Mouse (Mus musculus) central nervous system, embryonic 18 days (tissue): Measurements from ENCODE around the gene Mum1. TPM values are rescaled to one million over a fixed set of nuclear protein-coding genes. Genes with fewer than 3 reads are reported as not detected.

Experiments used
- polyA plus RNA-seq: library from polyadenylated mRNA; depleted of rRNA; stranded (reverse); fragments of >200 nt; gene quantifications from 2 replicates; pipeline ENCODE4 v1.2.3, GENCODE M21; 2012; rRNA removed

The Mum1 gene
- polyA plus RNA-seq, result 51.1 and 52.1 TPM in 2 replicates

DNA sequence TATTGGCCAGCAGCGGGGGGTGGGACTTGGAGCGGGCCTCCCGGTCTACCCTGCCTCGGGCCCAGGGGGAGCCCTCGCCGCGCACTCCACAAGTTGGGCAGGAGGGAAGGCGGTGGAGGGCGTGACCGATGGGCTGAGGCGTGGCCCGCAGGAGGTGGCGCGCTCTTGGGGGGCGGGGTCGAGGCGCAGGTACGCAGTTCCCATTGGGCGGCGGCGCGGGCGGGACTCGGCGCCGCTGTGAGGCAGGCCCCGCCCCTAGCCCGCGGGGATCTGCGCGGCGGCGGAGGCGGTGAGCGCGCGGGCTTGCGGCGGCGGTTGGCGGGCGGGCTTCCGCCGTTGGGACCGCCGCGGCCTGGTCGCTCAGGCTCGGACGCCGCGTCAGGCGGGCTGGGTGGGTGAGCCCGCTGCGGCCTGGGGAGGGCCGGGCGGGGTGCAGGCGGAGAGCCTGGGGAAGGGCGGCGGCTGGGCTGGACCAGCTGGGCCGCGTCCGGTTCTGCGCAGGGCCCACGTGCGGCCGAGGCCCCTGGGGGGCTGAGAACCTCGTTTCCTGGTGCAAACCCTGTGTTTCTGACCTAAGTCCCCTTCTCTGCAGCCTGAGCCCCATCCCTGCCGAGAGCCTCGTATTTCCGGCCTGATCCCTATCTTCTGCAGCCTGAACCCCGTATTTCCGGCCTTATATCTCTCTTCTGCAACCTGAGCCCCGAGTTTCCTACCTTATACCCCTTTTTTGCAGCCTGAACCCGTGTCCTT, at the start of gene Mum1:
Gene Mum1, plus strand, starts transcription at position 19 of the 750 bp plus-strand sequence.

DNA sequence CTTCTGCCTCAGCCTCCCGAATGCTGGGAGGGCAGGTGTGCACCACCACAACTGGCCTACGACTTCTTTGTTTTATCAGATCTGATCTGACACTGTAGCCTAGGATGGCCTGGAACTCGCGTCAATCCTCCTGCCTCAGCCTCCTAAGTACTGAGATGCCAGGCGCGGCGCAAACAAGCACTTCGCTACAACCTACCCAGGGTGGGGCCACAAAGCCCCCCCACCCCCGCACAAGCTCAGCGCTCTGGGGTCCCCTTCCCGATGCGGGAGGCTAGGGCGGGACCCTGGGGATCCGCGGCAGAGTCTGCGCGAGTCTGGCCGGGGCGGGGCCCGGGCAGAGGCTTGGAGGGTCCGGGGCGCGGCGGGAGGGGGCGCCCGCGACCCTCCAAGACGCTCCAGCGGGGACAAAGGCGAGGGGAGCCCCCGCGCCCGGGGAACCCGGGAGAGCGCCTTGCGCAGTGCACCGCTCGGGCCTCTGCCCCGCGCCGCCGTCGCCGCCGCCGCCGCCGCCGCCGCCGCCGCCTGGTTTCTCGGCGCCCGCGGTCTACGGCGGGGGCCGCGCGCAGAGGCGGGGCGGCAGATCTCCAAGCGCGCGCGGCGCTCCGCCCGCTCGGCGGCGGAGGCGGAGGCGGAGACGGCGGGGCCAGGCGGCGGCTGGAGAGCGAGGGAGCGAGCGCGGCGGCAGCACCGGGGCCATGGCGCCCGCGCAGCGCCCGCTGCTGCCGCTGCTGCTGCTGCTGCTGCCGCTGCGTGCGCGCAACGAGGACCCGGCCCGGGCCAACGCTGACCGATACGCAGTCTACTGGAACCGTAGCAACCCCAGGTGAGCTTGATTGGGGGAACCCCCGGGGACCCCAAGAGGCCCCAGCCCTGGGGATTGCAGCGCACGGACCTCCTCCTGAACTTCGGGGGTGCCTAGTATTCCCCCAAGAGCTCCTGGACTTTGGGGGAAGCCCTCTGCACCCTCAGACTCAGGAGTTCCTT, 46.9 kb upstream of the Mum1 start, which contains the start of gene Efna2:
Gene Efna2, plus strand, starts transcription at position 415 of the 984 bp plus-strand sequence.

DNA sequence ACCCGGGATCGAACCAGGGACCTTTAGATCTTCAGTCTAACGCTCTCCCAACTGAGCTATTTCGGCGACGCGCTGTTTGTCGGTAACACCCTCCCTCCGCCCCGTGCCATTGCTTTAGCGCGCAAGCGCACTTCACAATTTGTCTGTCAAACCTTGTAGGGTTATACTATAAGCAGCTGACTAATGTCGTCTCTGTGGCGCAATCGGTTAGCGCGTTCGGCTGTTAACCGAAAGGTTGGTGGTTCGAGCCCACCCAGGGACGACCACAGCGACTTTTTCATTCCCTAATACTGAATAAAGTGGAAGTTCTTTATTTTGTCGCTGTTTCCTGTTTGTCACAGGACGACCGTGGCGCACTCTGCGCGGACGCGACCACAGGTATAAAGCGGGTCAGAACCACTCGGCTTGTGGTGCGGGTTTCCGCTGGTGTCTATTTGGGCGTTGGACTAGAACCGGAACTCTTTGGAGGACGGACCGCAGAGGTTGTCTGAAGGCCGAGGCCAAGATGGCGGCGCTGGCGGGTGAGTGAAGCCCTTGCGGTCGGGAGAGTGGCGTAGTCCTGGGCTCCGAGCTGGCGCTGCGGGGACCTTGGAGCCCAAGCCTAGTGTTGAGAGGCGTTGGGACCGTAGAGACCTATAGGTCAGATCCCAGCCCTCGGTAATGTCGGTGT, 22.9 kb downstream of the Mum1 start, which contains the start of gene Ndufs7:
Gene Ndufs7, plus strand, starts transcription at position 151 of the 670 bp plus-strand sequence.

DNA sequence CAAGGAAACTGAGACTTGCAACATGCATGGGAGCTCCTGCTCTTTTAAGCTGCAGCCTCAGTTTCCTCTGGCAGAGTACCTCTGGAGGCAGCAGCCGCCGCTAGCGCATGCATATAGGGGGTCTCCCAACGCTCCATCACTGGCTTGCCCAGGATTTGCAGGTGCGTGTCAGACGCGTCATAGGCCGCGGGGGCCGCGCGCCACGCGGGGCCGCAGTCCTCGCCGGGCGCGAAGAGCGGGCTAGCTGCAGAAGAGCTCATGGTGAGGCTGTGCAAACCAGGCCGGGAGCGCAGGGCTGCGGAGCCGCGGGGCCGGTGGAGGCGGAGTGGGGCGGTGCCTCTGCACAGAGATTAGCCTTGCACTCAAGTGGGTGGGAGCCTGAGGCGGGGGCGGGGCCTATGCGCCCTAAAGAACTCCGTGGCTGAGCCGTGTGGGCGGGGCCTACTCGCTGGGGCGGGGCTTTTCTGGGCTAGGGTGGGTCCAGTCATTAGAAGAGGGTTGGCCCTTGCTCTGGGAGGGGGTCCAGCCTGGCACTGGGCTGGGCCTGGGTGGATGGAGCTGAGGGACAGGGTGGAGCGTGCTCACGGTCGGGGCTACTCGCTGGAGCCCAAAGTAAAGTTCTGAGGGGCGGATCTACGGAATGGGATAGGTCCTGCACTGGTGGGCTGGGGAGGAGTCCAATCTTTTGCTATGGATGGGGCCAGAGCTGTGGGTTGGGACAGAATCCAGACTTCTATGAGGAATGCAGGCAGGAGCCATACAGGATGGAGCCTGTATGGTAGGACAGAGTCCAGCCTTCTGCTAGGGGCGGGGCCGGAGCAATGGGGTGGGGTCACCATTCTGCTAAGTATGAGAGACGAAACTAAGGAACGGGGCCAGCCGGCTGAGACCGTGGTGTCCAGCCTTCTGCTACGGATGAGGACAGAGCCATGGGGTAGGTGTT, 34.7 kb downstream of the Mum1 start, which contains the start of the genes Gamt and Dazap1:
Gene Gamt, minus strand, starts transcription at position 371 of the 943 bp plus-strand sequence.
Gene Dazap1, plus strand, starts transcription at position 845 of the 943 bp plus-strand sequence.

DNA sequence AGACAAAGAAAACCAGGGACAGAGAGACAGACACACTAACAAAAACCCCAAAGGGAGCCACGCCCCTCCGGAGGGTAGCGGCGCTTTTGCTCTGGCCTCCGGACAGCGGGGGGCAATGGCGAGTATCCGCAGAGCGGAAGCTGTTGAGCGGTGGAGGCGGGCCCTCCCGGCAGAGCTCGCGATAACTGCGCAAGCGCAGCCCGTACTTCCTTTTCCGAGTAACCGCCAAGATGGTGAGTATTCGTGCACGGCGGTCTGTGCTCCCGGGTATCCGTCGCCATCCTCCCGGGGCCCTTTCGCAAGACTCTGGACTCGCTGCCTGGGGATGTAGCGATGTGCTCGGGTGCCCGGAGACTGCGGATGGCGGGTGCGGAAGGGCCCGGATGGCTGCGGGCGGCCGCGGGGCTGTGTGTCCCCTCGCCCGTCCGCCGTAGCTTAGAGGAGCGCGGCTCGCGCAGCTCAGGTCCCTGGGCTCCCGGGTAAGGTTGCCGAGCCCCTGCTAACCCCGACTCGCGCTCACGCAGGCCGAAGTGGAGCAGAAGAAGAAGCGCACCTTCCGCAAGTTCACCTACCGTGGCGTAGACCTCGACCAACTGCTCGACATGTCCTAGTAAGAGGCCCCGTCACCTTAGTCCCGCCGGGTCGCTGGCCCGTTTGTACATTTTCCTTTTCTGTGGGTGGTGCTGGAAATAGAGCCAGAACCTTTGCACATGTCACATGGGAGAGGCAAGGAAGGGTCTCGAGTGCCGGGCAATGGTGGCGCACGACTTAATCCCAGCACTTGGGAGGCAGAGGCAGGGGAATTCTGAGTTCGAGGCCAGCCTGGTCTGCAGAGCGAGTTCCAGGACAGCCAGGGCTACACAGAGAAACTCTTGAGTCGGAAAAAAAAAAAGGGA, 66.3 kb downstream of the Mum1 start, which contains the start of gene Rps15:
Gene Rps15, plus strand, starts transcription at position 203 of the 896 bp plus-strand sequence.

Other genes with a start within 250 kb of the Mum1 start
- 200 and 218 TPM in 2 replicates for gene Tmem259, start 242.1 kb upstream of the Mum1 start, polyA plus RNA-seq
- gene Cnn2, start 237.8 kb upstream of the Mum1 start, polyA plus RNA-seq, result 18.9 and 19.8 TPM in 2 replicates
- gene Abca7, start 229.9 kb upstream of the Mum1 start, polyA plus RNA-seq, result 7.1 and 7.5 TPM in 2 replicates
- gene Arhgap45, start 209.8 kb upstream of the Mum1 start, polyA plus RNA-seq, result 2.2 and 2.4 TPM in 2 replicates
- gene Polr2e, start 186.6 kb upstream of the Mum1 start, polyA plus RNA-seq, result 242 and 245 TPM in 2 replicates
- 421 and 492 TPM in 2 replicates for gene Gpx4, start 179.3 kb upstream of the Mum1 start, polyA plus RNA-seq
- 23.6 and 27.5 TPM in 2 replicates for gene Sbno2, start 120.9 kb upstream of the Mum1 start, polyA plus RNA-seq
- 83.3 and 90.0 TPM in 2 replicates for gene Stk11, start 110.6 kb upstream of the Mum1 start, polyA plus RNA-seq
- gene Atp5d, start 87.8 kb upstream of the Mum1 start, polyA plus RNA-seq, result 451 and 454 TPM in 2 replicates
- gene Cbarp, start 85.6 kb upstream of the Mum1 start, polyA plus RNA-seq, result 161 and 178 TPM in 2 replicates
- 71.4 and 90.3 TPM in 2 replicates for gene Midn, start 78.2 kb upstream of the Mum1 start, polyA plus RNA-seq
- gene Cirbp, start 60.4 kb upstream of the Mum1 start, polyA plus RNA-seq, result 393 and 405 TPM in 2 replicates
- 14.0 and 17.9 TPM in 2 replicates for gene 1600002K03Rik, start 53.5 kb upstream of the Mum1 start, polyA plus RNA-seq
- gene Efna2, start 47.0 kb upstream of the Mum1 start, polyA plus RNA-seq, result 39.2 and 42.5 TPM in 2 replicates
- 302 and 305 TPM in 2 replicates for gene Ndufs7, start 22.7 kb downstream of the Mum1 start, polyA plus RNA-seq
- 18.8 and 24.7 TPM in 2 replicates for gene Gamt, start 34.6 kb downstream of the Mum1 start, polyA plus RNA-seq
- 128 and 136 TPM in 2 replicates for gene Dazap1, start 35.1 kb downstream of the Mum1 start, polyA plus RNA-seq
- gene Rps15, start 66.0 kb downstream of the Mum1 start, polyA plus RNA-seq, result 2,373 and 2,399 TPM in 2 replicates
- gene Apc2, start 69.5 kb downstream of the Mum1 start, polyA plus RNA-seq, result 140 and 172 TPM in 2 replicates
- 25.8 and 26.3 TPM in 2 replicates for gene 2310011J03Rik, start 94.1 kb downstream of the Mum1 start, polyA plus RNA-seq
- 10.6 and 10.7 TPM in 2 replicates for gene Pcsk4, start 103.1 kb downstream of the Mum1 start, polyA plus RNA-seq
- 3.1 and 3.2 TPM in 2 replicates for gene Reep6, start 103.5 kb downstream of the Mum1 start, polyA plus RNA-seq
- gene Adamtsl5, start 122.0 kb downstream of the Mum1 start, polyA plus RNA-seq, result 1.2 and 2.2 TPM in 2 replicates
- gene Plk5, start 130.0 kb downstream of the Mum1 start, polyA plus RNA-seq, result 14.5 and 15.1 TPM in 2 replicates
- gene Mex3d, start 161.2 kb downstream of the Mum1 start, polyA plus RNA-seq, result 72.2 and 76.7 TPM in 2 replicates
- 199 and 209 TPM in 2 replicates for gene Mbd3, start 173.1 kb downstream of the Mum1 start, polyA plus RNA-seq
- gene Uqcr11, start 180.4 kb downstream of the Mum1 start, polyA plus RNA-seq, result 745 and 942 TPM in 2 replicates
- 60.4 and 61.6 TPM in 2 replicates for gene Tcf3, start 207.2 kb downstream of the Mum1 start, polyA plus RNA-seq